Comparison of ENCODE assay signal across 8 mouse cellular contexts in the genomic region with DNA sequence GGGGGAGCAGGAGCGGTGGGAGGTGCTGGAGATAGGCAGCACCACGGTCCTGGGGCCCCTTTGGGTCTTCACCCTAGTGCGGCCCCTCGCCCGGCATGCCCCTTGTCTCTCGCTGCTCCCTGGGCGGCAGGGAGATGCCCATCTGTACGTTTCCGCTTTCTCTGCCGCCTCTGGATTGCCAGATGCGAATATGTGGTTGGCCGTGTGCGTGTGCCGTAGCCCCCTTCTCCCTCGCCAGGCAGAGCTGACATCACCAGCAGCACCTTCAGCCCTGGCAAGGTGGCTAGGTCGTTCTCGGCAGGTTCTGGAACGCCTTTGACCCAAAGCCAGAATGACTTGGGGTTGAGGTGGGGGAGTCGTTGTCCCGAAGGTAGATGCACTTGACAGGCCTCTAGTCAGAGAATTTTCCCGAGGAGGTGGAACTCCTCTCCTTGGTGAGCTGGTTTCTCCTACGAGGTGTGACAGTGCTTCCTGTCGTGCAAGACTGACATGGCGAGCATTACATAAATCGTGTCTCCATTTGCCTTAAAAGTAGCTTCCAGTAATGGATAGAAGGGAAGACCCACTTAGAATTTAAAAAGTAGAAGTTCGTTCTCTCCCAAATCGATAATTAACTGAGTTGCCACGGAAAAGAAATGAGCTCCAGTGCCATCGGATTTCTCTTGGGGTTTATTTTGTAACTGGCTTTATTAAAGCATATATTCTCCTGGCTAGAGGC. TPM values are rescaled to one million over a fixed set of nuclear protein-coding genes. Genes with fewer than 3 reads are reported as not detected.
DNase-seq lines count a peak whose midpoint lies in the region; ATAC-seq and TF ChIP-seq lines count a peak whose summit lies in the region.

No protein-coding gene starts in this region.

- peaks cover 35% of the 10 kb centered on the region for H3K36me3 ChIP-seq in kidney, embryonic 15.5 days
- peaks cover 32% of the 10 kb centered on the region for H3K36me3 ChIP-seq in forebrain, postnatal 0 days (ENCODE audit: insufficient read depth)
- peaks cover 36% of the 10 kb centered on the region for H3K36me3 ChIP-seq in liver, embryonic 12.5 days
- peaks cover 32% of the 10 kb centered on the region for H3K36me3 ChIP-seq in stomach, embryonic 14.5 days (ENCODE audit: control insufficient read depth, insufficient read depth, low read length)

- peak overlapping the region; percentile 75 for H3K4me3 ChIP-seq in kidney, embryonic 15.5 days (replicated peaks)
- H3K4me3 ChIP-seq in forebrain, postnatal 0 days (ENCODE audit: low read depth, low read length): peak overlapping the region; percentile 97
- peak overlapping the region; percentile 92 for H3K4me3 ChIP-seq in liver, embryonic 12.5 days
- peak overlapping the region; percentile 100 for H3K4me3 ChIP-seq in stomach, embryonic 14.5 days (ENCODE audit: low read depth, low read length)

- WGBS in kidney, embryonic 15.5 days: 6% methylated on average over 29 of the region's 29 CpGs
- WGBS in forebrain, postnatal 0 days: 3% methylated on average over 28 of the region's 29 CpGs
- 5% methylated on average over 29 of the region's 29 CpGs for WGBS in liver, embryonic 12.5 days (ENCODE audit: insufficient replicate concordance)
- WGBS in stomach, embryonic 14.5 days: 6% methylated on average over 29 of the region's 29 CpGs

- H3K9me3 ChIP-seq in kidney, embryonic 15.5 days (replicated peaks): no peaks in the 10 kb centered on the region
- no peaks in the 10 kb centered on the region for H3K9me3 ChIP-seq in forebrain, postnatal 0 days (ENCODE audit: low read length)
- no peaks in the 10 kb centered on the region for H3K9me3 ChIP-seq in liver, embryonic 12.5 days (replicated peaks)
- H3K9me3 ChIP-seq in stomach, embryonic 14.5 days (ENCODE audit: control insufficient read depth, low read depth, low read length): no peaks in the 10 kb centered on the region

- no peak for TF ChIP-seq CTCF in forebrain, postnatal 0 days (IDR thresholded peaks at IDR 0.05; ENCODE audit: low read depth)

- peak; percentile 20; the same call in 1 of the 2 replicates for ATAC-seq in kidney, embryonic 15.5 days (replicated peaks; ENCODE audit: low FRiP score)
- ATAC-seq in CD4-positive, CD25-positive, alpha-beta regulatory T cell, adult 4 months: peak; percentile 21
- ATAC-seq in forebrain, postnatal 0 days: peak; percentile 1; the same call in 1 of the 2 replicates
- peak; percentile 40 for ATAC-seq in liver, embryonic 12.5 days
- no peak; the same call in 1 of the 2 replicates for ATAC-seq in stomach, embryonic 14.5 days (ENCODE audit: insufficient number of reproducible peaks, insufficient read depth, low FRiP score, low read depth)

- peak overlapping the region; percentile 88 for H3K9ac ChIP-seq in kidney, embryonic 15.5 days
- peak overlapping the region; percentile 96 for H3K9ac ChIP-seq in forebrain, postnatal 0 days
- H3K9ac ChIP-seq in liver, embryonic 12.5 days: peak overlapping the region; percentile 84
- peak overlapping the region; percentile 92 for H3K9ac ChIP-seq in stomach, embryonic 14.5 days (replicated peaks; ENCODE audit: low read depth, low read length)

- H3K27me3 ChIP-seq in kidney, embryonic 15.5 days: no peaks in the 10 kb centered on the region
- no peaks in the 10 kb centered on the region for H3K27me3 ChIP-seq in forebrain, postnatal 0 days (ENCODE audit: insufficient read depth, low read length)
- H3K27me3 ChIP-seq in liver, embryonic 12.5 days (replicated peaks): no peaks in the 10 kb centered on the region; the same call in 1 of the 2 replicates
- no peaks in the 10 kb centered on the region for H3K27me3 ChIP-seq in stomach, embryonic 14.5 days (ENCODE audit: control insufficient read depth, insufficient read depth, low read length)

- peaks cover 31% of the 10 kb centered on the region for H3K4me1 ChIP-seq in kidney, embryonic 15.5 days
- H3K4me1 ChIP-seq in forebrain, postnatal 0 days (ENCODE audit: insufficient read depth): peaks cover 14% of the 10 kb centered on the region
- peaks cover 41% of the 10 kb centered on the region for H3K4me1 ChIP-seq in liver, embryonic 12.5 days
- peaks cover 9% of the 10 kb centered on the region; the same call in 1 of the 2 replicates for H3K4me1 ChIP-seq in stomach, embryonic 14.5 days (ENCODE audit: control insufficient read depth, insufficient read depth, low read length)

- H3K4me2 ChIP-seq in kidney, embryonic 15.5 days: peak overlapping the region; percentile 82
- peak overlapping the region; percentile 94 for H3K4me2 ChIP-seq in forebrain, postnatal 0 days (ENCODE audit: low read depth)
- H3K4me2 ChIP-seq in liver, embryonic 12.5 days: peak overlapping the region; percentile 95
- peak overlapping the region; percentile 90 for H3K4me2 ChIP-seq in stomach, embryonic 14.5 days (replicated peaks; ENCODE audit: low read depth, low read length)

- no peak for DNase-seq in kidney, postnatal 4 days
- peak; percentile 39 for DNase-seq in c-Kit-positive CD71-positive TER-119-negative erythroid progenitor cells, embryonic 14.5 days (ENCODE audit: low read depth)
- peak; percentile 45 for DNase-seq in forebrain, postnatal 0 days
- DNase-seq in T-cell, adult 2 months (ENCODE audit: low spot score): no peak

- peak overlapping the region; percentile 88 for H3K27ac ChIP-seq in kidney, embryonic 15.5 days
- H3K27ac ChIP-seq in forebrain, postnatal 0 days (ENCODE audit: low read depth, low read length): peak overlapping the region; percentile 94
- H3K27ac ChIP-seq in liver, embryonic 12.5 days: peak overlapping the region; percentile 90
- H3K27ac ChIP-seq in stomach, embryonic 14.5 days (ENCODE audit: low read length): peak overlapping the region; percentile 89

RNA-seq across cellular contexts. Expression of a gene that starts 1.6 kb away (rescaled TPM):
- 1,314 and 1,392 TPM in 2 replicates for polyA plus RNA-seq in kidney, embryonic 15.5 days (2015; fragmentation: Nextera tagmentation; extraction: Ambion mirVana)
- polyA plus RNA-seq in CD4-positive, CD25-positive, alpha-beta regulatory T cell, adult 4 months (2017; shearing (Covaris generic)): 1,000 to 10,000 TPM; 1,192 to 2,031 TPM
- total RNA-seq in forebrain, postnatal 0 days (2014; rRNA removed): 1,041 and 1,060 TPM in 2 replicates
- 4,009 and 4,204 TPM in 2 replicates for polyA plus RNA-seq in forebrain, postnatal 0 days (2015; fragmentation: Nextera tagmentation; extraction: Ambion mirVana)
- polyA plus RNA-seq in liver, embryonic 12.5 days (2016; fragmentation: Nextera tagmentation; extraction: Ambion mirVana): 739 and 779 TPM in 2 replicates
- 1,664 and 1,668 TPM in 2 replicates for polyA plus RNA-seq in stomach, embryonic 14.5 days (2014; fragmentation: Nextera tagmentation; extraction: Ambion mirVana)

RNA-seq across cellular contexts. Expression of a gene that starts 41.4 kb away (rescaled TPM):
- polyA plus RNA-seq in kidney, embryonic 15.5 days (2015; fragmentation: Nextera tagmentation; extraction: Ambion mirVana): 18.4 and 18.9 TPM in 2 replicates
- polyA plus RNA-seq in CD4-positive, CD25-positive, alpha-beta regulatory T cell, adult 4 months (2017; shearing (Covaris generic)): 10 to 100 TPM; 12.6 to 23.3 TPM
- total RNA-seq in forebrain, postnatal 0 days (2014; rRNA removed): 24.3 and 25.1 TPM in 2 replicates
- 13.1 and 13.3 TPM in 2 replicates for polyA plus RNA-seq in forebrain, postnatal 0 days (2015; fragmentation: Nextera tagmentation; extraction: Ambion mirVana)
- polyA plus RNA-seq in liver, embryonic 12.5 days (2016; fragmentation: Nextera tagmentation; extraction: Ambion mirVana): 6.9 and 8.6 TPM in 2 replicates
- 13.1 and 13.3 TPM in 2 replicates for polyA plus RNA-seq in stomach, embryonic 14.5 days (2014; fragmentation: Nextera tagmentation; extraction: Ambion mirVana)

Comparison
In these comparisons a context has a peak if more than half of its experiments do, and no peak if none do; other contexts are left out.
1. DNase-seq: peak in c-Kit-positive CD71-positive TER-119-negative erythroid progenitor cells, embryonic 14.5 days (single experiment) and forebrain, postnatal 0 days (single experiment); none in kidney, postnatal 4 days (0 of 2) and T-cell, adult 2 months (single experiment).
2. Peak in every context shown above with its lines, with median percentiles within 50 percentile points of each other: H3K27ac ChIP-seq, H3K4me2 ChIP-seq, H3K4me3 ChIP-seq and H3K9ac ChIP-seq.